Mouse (Mus musculus) yolk sac, embryonic 10.5 days (tissue): ENCODE measurements around the gene Wfdc18.

ENCODE experiments used
- DNase-seq: peaks from one replicate; pipeline ENCODE4 v3.0.0-alpha.2; 2017; ENCODE audit warnings: low spot score

Wfdc18 gene

GRCm38 (mm10) chr11:83708715-83709114 lies at the start of gene Wfdc18:
Gene Wfdc18, plus strand, starts transcription at chr11:83709015.
- DNase-seq, result no peak

- DNase-seq, result no peak
Measured at GRCm38 (mm10) chr11:83662204-83662603, 46.6 kb upstream of the Wfdc18 start, which contains the start of gene Ccl4. Gene Ccl4, plus strand, starts transcription at chr11:83662584.

DNA sequence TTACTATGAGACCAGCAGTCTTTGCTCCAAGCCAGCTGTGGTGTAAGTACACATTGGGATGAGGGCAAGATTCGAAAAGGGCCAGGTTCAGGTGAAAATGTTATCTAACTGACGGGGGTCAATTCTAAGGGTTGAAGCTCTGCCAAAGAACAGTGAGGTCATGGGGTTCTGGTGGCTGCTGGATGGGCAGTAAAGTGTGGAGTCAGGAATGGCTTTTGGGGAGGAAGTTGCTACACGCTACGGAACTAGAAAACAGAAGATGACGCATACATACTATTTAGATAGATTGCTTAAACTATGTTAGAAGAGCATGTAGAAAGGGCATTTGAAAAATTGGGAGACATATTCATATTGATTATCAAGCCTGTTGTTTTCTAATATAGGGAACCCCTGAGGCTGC lies 45.3 kb upstream of the Wfdc18 start:
- no peak for DNase-seq

- no peak for DNase-seq
Measured at GRCm38 (mm10) chr11:83671743-83672142, 37.1 kb upstream of the Wfdc18 start.

GRCm38 (mm10) chr11:83675665-83676064 lies 33.1 kb upstream of the Wfdc18 start:
- no peak for DNase-seq

GRCm38 (mm10) chr11:83689918-83690317 lies 18.9 kb upstream of the Wfdc18 start:
- DNase-seq, result no peak

DNA sequence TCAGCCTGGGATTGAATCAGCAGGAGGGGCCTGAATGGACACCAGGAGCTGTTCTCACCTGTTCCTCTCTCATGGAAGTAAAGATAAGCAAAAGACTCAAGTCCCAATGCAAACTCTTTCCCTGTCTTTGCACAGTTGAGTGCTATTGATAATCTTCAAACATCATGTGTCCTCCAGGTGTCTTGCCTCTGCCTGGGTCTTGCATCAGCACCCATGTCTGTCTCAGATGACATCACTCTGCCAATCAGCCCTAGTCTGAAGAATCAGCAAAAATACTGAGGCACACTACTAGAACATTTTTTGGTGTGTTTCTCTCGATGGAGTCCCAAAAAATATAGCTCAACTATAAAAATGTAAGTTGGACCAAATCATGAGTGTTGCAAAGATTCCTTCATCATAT lies 16.8 kb upstream of the Wfdc18 start:
- DNase-seq, result no peak

DNA sequence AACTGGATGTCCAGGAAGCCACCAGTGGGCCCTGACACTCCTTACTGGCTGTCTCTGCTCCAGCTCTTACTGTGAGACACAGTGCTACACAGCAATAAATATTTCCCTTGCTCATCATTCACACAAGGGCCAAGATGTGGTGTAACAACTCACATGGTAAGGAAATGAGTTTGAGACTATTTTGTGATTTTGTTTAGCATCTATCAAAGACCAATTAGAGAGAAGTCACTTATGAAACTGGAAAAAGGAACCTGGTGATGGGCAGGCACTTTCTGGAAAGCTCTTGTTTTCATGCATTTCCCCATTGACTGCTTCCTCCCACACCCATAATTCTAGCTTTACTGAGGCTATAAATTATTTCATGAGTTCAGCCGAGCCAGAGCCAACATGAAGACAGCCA lies 5.1 kb upstream of the Wfdc18 start, which contains the start of gene Wfdc17:
Wfdc17 (plus strand) TSS at position 287 of the 400 bp plus-strand sequence.
- DNase-seq, result no peak

DNA sequence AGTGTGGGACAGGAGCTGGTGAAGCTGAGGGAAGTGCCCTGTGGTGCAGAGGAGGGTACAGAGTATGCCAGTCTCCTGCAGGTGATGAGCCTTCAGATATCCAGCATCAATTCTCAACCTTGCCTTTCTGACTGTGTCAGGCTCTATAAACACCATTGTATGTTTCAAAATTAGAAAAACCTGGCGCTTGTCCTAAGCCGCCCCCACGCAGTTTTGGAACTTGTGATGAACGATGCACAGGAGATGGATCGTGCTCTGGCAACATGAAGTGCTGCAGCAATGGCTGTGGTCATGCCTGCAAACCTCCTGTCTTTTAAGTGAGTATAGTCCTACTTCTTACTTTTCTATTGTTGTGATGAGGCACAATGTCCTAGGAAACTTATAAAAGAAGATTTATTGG lies 868 bp downstream of the Wfdc18 start:
- DNase-seq, result no peak

DNA sequence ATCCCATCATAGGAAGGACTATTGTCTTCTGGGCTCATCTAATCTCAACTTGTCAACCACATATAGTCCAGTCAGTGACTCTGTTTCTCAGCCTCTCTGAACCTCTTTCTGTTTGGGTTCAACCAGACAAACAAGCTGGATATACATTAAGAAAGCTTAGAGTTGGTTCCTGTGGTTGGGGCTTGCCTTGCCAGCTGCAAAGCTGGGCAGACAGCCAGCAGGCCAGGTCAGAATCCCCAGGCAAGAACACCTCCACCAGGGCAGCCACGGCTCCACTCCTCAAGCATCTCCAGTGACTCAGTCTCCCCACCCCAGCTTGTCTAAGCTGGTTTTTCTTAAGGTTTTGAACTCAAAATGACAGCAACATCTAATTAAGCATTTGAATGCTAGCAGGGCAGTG lies 3.9 kb downstream of the Wfdc18 start:
- no peak for DNase-seq

GRCm38 (mm10) chr11:83713925-83714324 lies 5.1 kb downstream of the Wfdc18 start:
- DNase-seq, result no peak

DNA sequence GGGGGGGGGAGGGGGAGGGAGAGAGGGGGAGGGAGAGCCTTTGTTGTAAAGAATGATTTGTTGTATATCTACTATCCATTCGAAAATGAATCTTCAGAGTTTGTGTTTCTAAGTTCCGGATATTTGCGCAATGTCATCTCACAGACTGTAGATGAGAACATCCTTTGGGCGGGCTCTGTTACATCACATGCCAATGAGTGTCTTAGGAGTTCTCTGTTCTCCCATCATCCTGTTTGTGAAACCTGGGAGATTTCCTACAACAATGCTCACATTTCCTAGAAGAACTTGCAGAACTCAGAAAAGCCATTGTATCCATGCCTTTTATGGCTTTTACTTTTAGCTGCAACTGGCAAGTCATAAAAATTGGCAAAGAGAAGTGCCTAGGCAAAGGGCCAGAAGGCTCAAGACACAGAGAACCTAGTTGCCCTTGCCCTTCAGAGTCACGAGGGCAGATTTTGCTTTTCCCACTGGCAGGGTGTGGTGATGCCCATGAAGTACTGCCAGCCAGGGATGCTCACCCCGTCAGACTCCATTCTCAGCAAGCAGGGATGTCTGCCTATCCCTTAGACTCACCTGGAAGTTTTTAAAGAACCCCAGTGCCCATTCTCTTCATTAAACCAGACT lies 8.3 kb downstream of the Wfdc18 start:
- DNase-seq, result no peak

DNA sequence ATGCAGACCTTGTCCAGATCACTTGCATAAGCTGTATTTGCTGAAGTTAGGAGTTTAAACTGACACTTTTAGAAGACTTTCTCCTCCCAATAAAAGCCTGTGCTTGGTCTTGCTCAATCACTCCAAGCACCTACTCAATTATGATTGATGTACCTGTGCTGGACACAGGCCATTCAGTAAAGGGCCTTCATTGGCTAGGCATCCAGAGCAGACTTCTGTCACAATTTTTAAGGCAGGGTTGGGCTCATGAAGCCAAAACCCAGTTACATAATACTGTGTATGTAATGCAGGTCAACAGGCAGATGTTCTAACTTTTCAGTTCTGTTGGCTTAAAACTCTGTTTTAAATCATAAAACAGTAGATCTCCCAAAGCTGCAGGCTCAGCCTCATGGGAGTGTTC lies 12.0 kb downstream of the Wfdc18 start:
- no peak for DNase-seq

DNA sequence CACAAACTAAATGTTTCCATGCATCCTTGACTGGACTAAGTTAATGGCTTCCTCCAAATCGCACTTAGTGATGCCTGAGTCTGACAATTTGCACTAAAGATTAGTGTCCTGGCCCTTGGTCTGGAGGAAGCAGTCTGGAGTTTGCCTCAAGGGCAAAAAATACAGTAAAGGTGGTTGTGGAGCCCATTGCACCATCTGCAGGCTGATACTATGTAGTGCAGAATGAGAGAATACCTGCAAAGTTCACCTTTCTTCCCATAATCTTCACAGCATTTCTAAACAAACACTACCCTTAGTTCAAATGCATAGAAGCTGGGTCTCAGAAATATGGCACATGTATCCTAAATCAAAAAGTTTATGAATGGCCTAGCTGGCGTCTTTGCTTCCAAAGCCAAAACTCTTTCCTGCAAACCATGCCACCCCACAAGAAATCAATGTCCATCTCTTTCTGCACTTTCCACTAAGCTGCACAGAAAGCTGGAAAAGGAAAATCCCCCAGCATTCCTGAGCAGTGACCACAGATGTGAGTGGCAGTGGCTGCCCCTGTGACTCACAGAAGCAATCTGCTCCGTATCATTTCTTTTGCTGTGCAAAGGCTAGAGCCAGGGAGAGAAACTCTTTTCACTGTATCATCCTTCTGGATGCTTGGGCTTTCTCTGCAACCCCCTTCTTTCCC lies 20.1 kb downstream of the Wfdc18 start:
- no peak for DNase-seq

GRCm38 (mm10) chr11:83731116-83731515 lies 22.3 kb downstream of the Wfdc18 start:
- no peak for DNase-seq

- DNase-seq, result no peak
Measured at GRCm38 (mm10) chr11:83733071-83733640, 24.3 kb downstream of the Wfdc18 start.

DNA sequence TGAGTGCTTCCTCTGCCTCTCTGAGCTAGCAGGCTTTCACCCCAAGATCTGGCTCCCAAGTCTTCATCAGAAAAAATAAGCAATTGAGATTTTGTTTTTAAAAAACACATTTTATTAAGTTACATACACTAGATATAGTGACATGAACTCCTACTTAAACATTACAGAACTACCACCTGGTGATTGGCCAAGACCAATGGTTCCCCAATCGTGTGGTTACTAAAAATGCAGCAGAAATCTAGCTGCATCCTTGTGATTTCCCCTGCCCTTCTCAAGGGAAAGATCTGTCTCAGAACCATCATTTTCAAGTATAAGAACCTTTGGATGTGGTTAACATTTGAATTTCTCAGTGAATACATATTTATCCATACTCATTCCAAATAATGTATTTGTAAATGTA lies 25.4 kb downstream of the Wfdc18 start:
- no peak for DNase-seq

DNA sequence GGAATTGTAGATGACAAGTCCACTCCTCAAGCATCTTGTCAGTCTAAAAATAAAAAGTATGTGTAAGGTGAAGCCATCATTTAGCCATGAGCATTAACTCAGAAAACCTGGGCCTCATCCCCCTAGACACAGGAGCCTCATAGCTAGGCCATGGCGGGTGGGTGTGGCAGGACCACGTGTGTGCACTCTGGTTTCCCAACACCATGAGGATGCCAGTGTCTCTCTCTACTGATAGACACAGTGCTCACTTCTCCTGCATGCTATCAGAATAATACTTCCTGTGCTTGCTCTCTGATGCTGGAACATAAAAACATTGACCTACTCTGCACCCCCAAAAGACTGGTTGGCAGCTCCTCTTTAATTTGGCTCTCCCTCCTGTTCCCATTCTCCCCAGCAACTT lies 27.1 kb downstream of the Wfdc18 start:
- no peak for DNase-seq

GRCm38 (mm10) chr11:83737109-83737558 lies 28.3 kb downstream of the Wfdc18 start:
- DNase-seq, result no peak

- peak; percentile 21 for DNase-seq
Measured at GRCm38 (mm10) chr11:83739241-83739640, 30.4 kb downstream of the Wfdc18 start.

DNA sequence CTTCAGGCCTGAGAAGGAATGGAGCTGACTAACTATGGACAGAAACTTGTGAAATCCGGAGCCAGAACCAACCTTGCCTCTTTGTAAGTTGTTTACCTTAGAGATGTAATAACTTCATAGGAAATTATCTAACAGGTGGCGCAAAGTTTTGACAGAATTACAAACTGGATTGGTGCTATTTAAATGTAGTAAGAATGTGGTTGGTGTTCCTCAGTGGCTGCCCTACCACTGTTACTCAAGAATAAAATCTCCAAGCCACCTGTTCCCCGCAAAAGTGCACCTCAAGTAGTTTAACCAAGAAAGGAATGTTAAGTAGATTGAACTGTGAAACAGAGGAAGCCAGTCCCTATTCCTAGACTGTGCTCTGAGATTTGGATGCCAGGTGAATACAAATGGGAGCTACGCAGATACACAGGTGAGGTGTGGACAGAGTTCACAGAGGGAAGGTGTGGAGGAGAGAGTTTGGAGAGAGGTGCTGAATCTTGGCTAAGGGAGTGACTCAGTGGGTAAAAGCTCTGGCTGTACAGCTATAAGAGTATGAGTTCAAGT lies 31.7 kb downstream of the Wfdc18 start:
- no peak for DNase-seq

- DNase-seq, result no peak
Measured at GRCm38 (mm10) chr11:83741841-83742240, 33.0 kb downstream of the Wfdc18 start.

GRCm38 (mm10) chr11:83742731-83743355 lies 34.0 kb downstream of the Wfdc18 start:
- DNase-seq, result no peak
